In the genomic region with DNA sequence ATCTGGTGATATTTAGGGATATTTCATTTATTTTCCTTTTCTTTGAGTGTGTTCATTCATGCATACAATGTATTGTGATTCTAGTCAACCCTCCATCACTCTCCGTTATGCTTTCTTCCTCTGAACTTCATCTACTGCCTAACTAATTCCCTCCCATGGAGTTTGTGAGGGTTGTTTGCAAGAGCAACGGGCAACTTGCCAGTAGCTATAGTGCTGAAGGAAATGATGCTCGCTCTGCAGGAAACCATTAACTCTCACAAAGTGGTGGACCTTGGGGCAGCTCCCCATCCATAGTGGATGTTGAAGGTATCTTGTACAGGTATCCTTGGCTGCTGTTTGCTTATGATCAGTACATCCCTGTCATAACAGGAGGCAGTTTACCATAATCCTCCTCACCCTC, we compare ENCODE assay signal across 17 mouse cellular contexts. TPM values are rescaled to one million over a fixed set of nuclear protein-coding genes. Genes with fewer than 3 reads are reported as not detected.
DNase-seq lines count a peak whose midpoint lies in the region; ATAC-seq and TF ChIP-seq lines count a peak whose summit lies in the region.
"Had no signal": no experiment of that assay in that cellular context is flagged by ENCODE, and none has a peak within 500 bp of the region (broad histone marks: within the 10 kb centered on the region; RNA-seq: fewer than 3 reads in every experiment).

No protein-coding gene starts in this region.

- no peak overlapping the region for H3K9ac ChIP-seq in hindbrain, embryonic 11.5 days (ENCODE audit: low read depth, low read length)
- 0 out of 2 replicates have a peak overlapping the region, but pooled peaks have one; percentile 1 for H3K9ac ChIP-seq in forebrain, embryonic 14.5 days (ENCODE audit: low read length)
- H3K9ac ChIP-seq in midbrain, embryonic 12.5 days (replicated peaks) = no peak overlapping the region
- H3K9ac ChIP-seq: embryonic facial prominence, embryonic 15.5 days; intestine, embryonic 15.5 days had no signal

- DNase-seq in hindbrain, embryonic 11.5 days (ENCODE audit: low spot score) = no peak
- no peak for DNase-seq in hindbrain, embryonic 10.5 days (ENCODE audit: low spot score)
- DNase-seq in forebrain, embryonic 14.5 days (ENCODE audit: low spot score) = peak; percentile 48
- no peak for DNase-seq in lung, adult 2 months
- no peak for DNase-seq in adipocyte (ENCODE audit: low spot score)
- DNase-seq: cerebellum, adult 18-20 months; right cerebral cortex, postnatal 4 days; thymus, postnatal 25 days had no signal

- H3K27me3 ChIP-seq in hindbrain, embryonic 11.5 days (ENCODE audit: control insufficient read depth, insufficient read depth, low read length) = no peaks in the 10 kb centered on the region
- no peaks in the 10 kb centered on the region for H3K27me3 ChIP-seq in hindbrain, embryonic 10.5 days (ENCODE audit: insufficient read depth, poor library complexity, severe bottlenecking)
- peaks cover 3% of the 10 kb centered on the region; the same call in 1 of the 2 replicates for H3K27me3 ChIP-seq in forebrain, embryonic 14.5 days (replicated peaks; ENCODE audit: control insufficient read depth, insufficient read depth, low read length)
- no peaks in the 10 kb centered on the region for H3K27me3 ChIP-seq in midbrain, embryonic 12.5 days
- H3K27me3 ChIP-seq: embryonic facial prominence, embryonic 15.5 days; intestine, embryonic 15.5 days had no signal

- no peaks in the 10 kb centered on the region for H3K9me3 ChIP-seq in hindbrain, embryonic 11.5 days (ENCODE audit: control insufficient read depth, low read length)
- no peaks in the 10 kb centered on the region for H3K9me3 ChIP-seq in hindbrain, embryonic 10.5 days
- no peaks in the 10 kb centered on the region for H3K9me3 ChIP-seq in forebrain, embryonic 14.5 days (replicated peaks; ENCODE audit: control insufficient read depth, low read length)
- no peaks in the 10 kb centered on the region for H3K9me3 ChIP-seq in midbrain, embryonic 12.5 days
- H3K9me3 ChIP-seq: embryonic facial prominence, embryonic 15.5 days; intestine, embryonic 15.5 days had no signal

- no peak overlapping the region for H3K4me2 ChIP-seq in hindbrain, embryonic 11.5 days (replicated peaks; ENCODE audit: low read depth, low read length)
- H3K4me2 ChIP-seq in forebrain, embryonic 14.5 days (ENCODE audit: low read length) = peak overlapping the region; percentile 20; the same call in 1 of the 2 replicates
- H3K4me2 ChIP-seq in midbrain, embryonic 12.5 days (replicated peaks) = no peak overlapping the region
- H3K4me2 ChIP-seq: embryonic facial prominence, embryonic 15.5 days; intestine, embryonic 15.5 days; liver, embryonic 11.5 days had no signal

- no peak overlapping the region for H3K4me3 ChIP-seq in hindbrain, embryonic 11.5 days (ENCODE audit: low read depth, low read length)
- H3K4me3 ChIP-seq in hindbrain, embryonic 10.5 days = no peak overlapping the region
- H3K4me3 ChIP-seq in forebrain, embryonic 14.5 days (ENCODE audit: low read depth, low read length) = no peak overlapping the region
- no peak overlapping the region for H3K4me3 ChIP-seq in midbrain, embryonic 12.5 days
- H3K4me3 ChIP-seq in olfactory bulb, adult 2 months (ENCODE audit: insufficient read depth, low read depth, low read length) = 0 out of 2 replicates have a peak overlapping the region, but pooled peaks have one; percentile 14
- H3K4me3 ChIP-seq in lung, adult 2 months (replicated peaks; ENCODE audit: extremely low read depth, low read depth, low read length) = no peak overlapping the region
- H3K4me3 ChIP-seq: embryonic facial prominence, embryonic 15.5 days; intestine, embryonic 15.5 days had no signal

- no peak for TF ChIP-seq CTCF in olfactory bulb, adult 2 months (IDR thresholded peaks at IDR 0.05; ENCODE audit: insufficient read depth, low read depth, low read length)
- no peak for TF ChIP-seq CTCF in lung, adult 2 months (IDR thresholded peaks at IDR 0.05; ENCODE audit: insufficient read depth, low read length)

- 0 out of 2 replicates have a peak, but pooled peaks have one; percentile 1 for ATAC-seq in hindbrain, embryonic 11.5 days (ENCODE audit: low FRiP score)
- 0 out of 2 replicates have a peak, but pooled peaks have one; percentile 4 for ATAC-seq in forebrain, embryonic 14.5 days
- 0 out of 2 replicates have a peak, but pooled peaks have one; percentile 1 for ATAC-seq in midbrain, embryonic 12.5 days (ENCODE audit: low FRiP score, low read depth)
- ATAC-seq: intestine, embryonic 15.5 days had no signal

- H3K36me3 ChIP-seq in hindbrain, embryonic 11.5 days (ENCODE audit: control insufficient read depth, insufficient read depth, low read length) = no peaks in the 10 kb centered on the region
- no peaks in the 10 kb centered on the region for H3K36me3 ChIP-seq in hindbrain, embryonic 10.5 days
- no peaks in the 10 kb centered on the region for H3K36me3 ChIP-seq in forebrain, embryonic 14.5 days (ENCODE audit: control insufficient read depth, insufficient read depth, low read length)
- H3K36me3 ChIP-seq in midbrain, embryonic 12.5 days = no peaks in the 10 kb centered on the region
- H3K36me3 ChIP-seq: embryonic facial prominence, embryonic 15.5 days; G1E; intestine, embryonic 15.5 days had no signal

- no peak for TF ChIP-seq POLR2A in olfactory bulb, adult 2 months (IDR thresholded peaks at IDR 0.05; ENCODE audit: insufficient read depth, low read depth, low read length)
- TF ChIP-seq POLR2A in lung, adult 2 months (IDR thresholded peaks at IDR 0.05; ENCODE audit: borderline replicate concordance, extremely low read depth, low read depth, low read length) = no peak

- WGBS in hindbrain, embryonic 11.5 days = 55% methylated on average over 3 of the region's 3 CpGs
- 55% methylated on average over 3 of the region's 3 CpGs for WGBS in hindbrain, embryonic 10.5 days
- 19% methylated on average over 3 of the region's 3 CpGs for WGBS in forebrain, embryonic 14.5 days
- 48% methylated on average over 3 of the region's 3 CpGs for WGBS in midbrain, embryonic 12.5 days
- WGBS in olfactory bulb, adult 2 months = 23% methylated on average over 3 of the region's 3 CpGs
- 24% methylated on average over 3 of the region's 3 CpGs for WGBS in lung, adult 2 months

- H3K27ac ChIP-seq in hindbrain, embryonic 11.5 days (ENCODE audit: low read depth, low read length) = no peak overlapping the region
- H3K27ac ChIP-seq in hindbrain, embryonic 10.5 days = no peak overlapping the region
- no peak overlapping the region for H3K27ac ChIP-seq in forebrain, embryonic 14.5 days (ENCODE audit: low read depth, low read length)
- H3K27ac ChIP-seq in midbrain, embryonic 12.5 days (replicated peaks) = no peak overlapping the region
- no peak overlapping the region for H3K27ac ChIP-seq in olfactory bulb, adult 2 months (ENCODE audit: insufficient read depth, low read depth, low read length)
- H3K27ac ChIP-seq: embryonic facial prominence, embryonic 15.5 days; intestine, embryonic 15.5 days; kidney, postnatal 0 days had no signal

- H3K4me1 ChIP-seq in hindbrain, embryonic 11.5 days (replicated peaks; ENCODE audit: control insufficient read depth, insufficient read depth, low read length) = no peaks in the 10 kb centered on the region
- peaks cover 7% of the 10 kb centered on the region for H3K4me1 ChIP-seq in hindbrain, embryonic 10.5 days (replicated peaks)
- H3K4me1 ChIP-seq in forebrain, embryonic 14.5 days (ENCODE audit: control insufficient read depth, insufficient read depth, low read length) = 0 out of 2 replicates have a peak, but pooled peaks cover 3% of the 10 kb centered on the region
- H3K4me1 ChIP-seq in midbrain, embryonic 12.5 days = peaks cover 7% of the 10 kb centered on the region; the same call in 1 of the 2 replicates
- peaks cover 8% of the 10 kb centered on the region for H3K4me1 ChIP-seq in olfactory bulb, adult 2 months (ENCODE audit: control insufficient read depth, insufficient read depth, low read length)
- H3K4me1 ChIP-seq in lung, adult 2 months (ENCODE audit: control insufficient read depth, insufficient read depth, low read length) = peaks cover 15% of the 10 kb centered on the region
- H3K4me1 ChIP-seq: embryonic facial prominence, embryonic 15.5 days had no signal

RNA-seq across cellular contexts. Expression of a gene that starts 20.6 kb away (rescaled TPM):
- polyA plus RNA-seq in hindbrain, embryonic 11.5 days (2014; fragmentation: Nextera tagmentation; extraction: Ambion mirVana) = not detected in 2 replicates
- 0.04 TPM in 1 of 2 replicates, not detected in the other for polyA plus RNA-seq in hindbrain, embryonic 10.5 days (2016; fragmentation: Nextera tagmentation; extraction: Ambion mirVana)
- 2.8 and 3.3 TPM in 2 replicates for polyA plus RNA-seq in forebrain, embryonic 14.5 days (2014; fragmentation: Nextera tagmentation; extraction: Ambion mirVana)
- polyA plus RNA-seq in midbrain, embryonic 12.5 days (2016; fragmentation: Nextera tagmentation; extraction: Ambion mirVana) = not detected in 2 replicates
- not detected in 2 replicates for polyA plus RNA-seq in olfactory bulb, adult 2 months (2012; ENCODE audit: insufficient read depth, insufficient read length, low replicate concordance, missing spikeins)
- polyA plus RNA-seq in lung, adult 2 months (2012; rRNA removed) = 2.8 and 5.1 TPM in 2 replicates
- polyA plus RNA-seq: G1E had no signal

RNA-seq across cellular contexts. Expression of a gene that starts 21.3 kb away (rescaled TPM):
- polyA plus RNA-seq in hindbrain, embryonic 11.5 days (2014; fragmentation: Nextera tagmentation; extraction: Ambion mirVana) = not detected in 2 replicates
- polyA plus RNA-seq in hindbrain, embryonic 10.5 days (2016; fragmentation: Nextera tagmentation; extraction: Ambion mirVana) = not detected in 2 replicates
- not detected in 2 replicates for polyA plus RNA-seq in forebrain, embryonic 14.5 days (2014; fragmentation: Nextera tagmentation; extraction: Ambion mirVana)
- polyA plus RNA-seq in midbrain, embryonic 12.5 days (2016; fragmentation: Nextera tagmentation; extraction: Ambion mirVana) = not detected in 2 replicates
- not detected in 2 replicates for polyA plus RNA-seq in olfactory bulb, adult 2 months (2012; ENCODE audit: insufficient read depth, insufficient read length, low replicate concordance, missing spikeins)
- 0.52 and 1.8 TPM in 2 replicates for polyA plus RNA-seq in lung, adult 2 months (2012; rRNA removed)
- polyA plus RNA-seq: embryonic facial prominence, embryonic 15.5 days; G1E; heart, postnatal 0 days; intestine, embryonic 15.5 days; stomach, embryonic 14.5 days had no signal
